Mouse (Mus musculus) brain, embryonic 14.5 days (tissue): ENCODE data around the gene Capn12.

Experiments
- CTCF ChIP-seq: fragments of 200-500 bp; IDR thresholded peaks from 2 replicates; pipeline ENCODE4 v1.5.1; 2012; ENCODE audit warnings: inconsistent platforms, mild to moderate bottlenecking, moderate library complexity, borderline replicate concordance; ENCODE audit not compliant: insufficient read depth, insufficient read length; ENCODE audit errors: extremely low read depth
- POLR2A ChIP-seq: fragments of 200-500 bp; IDR thresholded peaks from 2 replicates; pipeline ENCODE4 v1.6.1; 2012; ENCODE audit warnings: mild to moderate bottlenecking, inconsistent platforms, borderline replicate concordance; ENCODE audit not compliant: poor library complexity, insufficient read depth, insufficient read length, severe bottlenecking; ENCODE audit errors: extremely low read depth

GRCm38 (mm10) chr7:28919815-28920214 is 38.6 kb downstream of the Capn12 start:
- TF ChIP-seq CTCF (no peak), POLR2A (no peak)
